Mouse (Mus musculus) thymus, adult 2 months (tissue): ENCODE measurements at regions not wholly inside any gene's neighbourhood (a gene's known extent, or its start where the extent isn't known, plus 50 kb on each side); places are given as distances from the start of the nearest gene placed in this dataset.

Source experiments
- DNase-seq: peaks from one replicate; pipeline ENCODE4 v3.0.0; 2021
- H3K27ac ChIP-seq: fragments of 200-500 bp; 2 replicates; pipeline ENCODE4 v1.5.1; 2012; ENCODE audit warnings: low read length, control low read depth; ENCODE audit not compliant: control insufficient read depth, insufficient read depth
- H3K27me3 ChIP-seq: fragments of 200-500 bp; 2 replicates; pipeline ENCODE4 v1.6.1; 2012; ENCODE audit warnings: mild to moderate bottlenecking, low read length, moderate library complexity, mixed read lengths; ENCODE audit not compliant: control insufficient read depth, insufficient read depth
- H3K36me3 ChIP-seq: fragments of 200-500 bp; 2 replicates; pipeline ENCODE4 v1.6.1; 2012; ENCODE audit warnings: mild to moderate bottlenecking, low read length, moderate library complexity; ENCODE audit not compliant: control insufficient read depth, insufficient read depth
- H3K4me1 ChIP-seq: fragments of 200-500 bp; replicated peaks from 2 replicates; pipeline ENCODE4 v1.6.1; 2012; ENCODE audit warnings: low read length; ENCODE audit not compliant: control insufficient read depth, insufficient read depth
- H3K4me3 ChIP-seq: fragments of 200-500 bp; 2 replicates; pipeline ENCODE4 v1.5.1; 2012; ENCODE audit warnings: mild to moderate bottlenecking, low read length, control low read depth, moderate library complexity; ENCODE audit not compliant: control insufficient read depth, insufficient read depth
- CTCF ChIP-seq: fragments of 200-500 bp; IDR thresholded peaks from 2 replicates; pipeline ENCODE4 v1.5.1; 2012; ENCODE audit warnings: mild to moderate bottlenecking, control low read depth, low read length, moderate library complexity, borderline replicate concordance; ENCODE audit not compliant: control insufficient read depth, poor library complexity, insufficient read depth; ENCODE audit errors: extremely low read depth
- POLR2A ChIP-seq: fragments of 200-500 bp; IDR thresholded peaks from 2 replicates; pipeline ENCODE4 v1.6.1; 2012; ENCODE audit warnings: mild to moderate bottlenecking, low read length, control low read depth, moderate library complexity; ENCODE audit not compliant: control insufficient read depth, poor library complexity, insufficient read depth; ENCODE audit errors: extremely low read depth
- WGBS: fragments of 180-500 bp; shearing (Covaris S2); methylation state at CpG from one replicate; pipeline ENCODE4 v1.1.7; 2018; 5-methylcytosine and 5-hydroxymethylcytosine counted together

- Histone ChIP-seq H3K4me3 (no peak overlapping the region), H3K27ac (no peak overlapping the region), H3K27me3 (no peaks in the 10 kb centered on the region), H3K4me1 (no peaks in the 10 kb centered on the region), H3K36me3 (no peaks in the 10 kb centered on the region)
- 91% methylated on average over 5 of the region's 5 CpGs for WGBS
- no peak for TF ChIP-seq CTCF
- no peak for TF ChIP-seq POLR2A
- no peak for DNase-seq
Observed at GRCm38 (mm10) chr8:8999914-9000313, 309.6 kb upstream of the Arglu1 start.

DNA sequence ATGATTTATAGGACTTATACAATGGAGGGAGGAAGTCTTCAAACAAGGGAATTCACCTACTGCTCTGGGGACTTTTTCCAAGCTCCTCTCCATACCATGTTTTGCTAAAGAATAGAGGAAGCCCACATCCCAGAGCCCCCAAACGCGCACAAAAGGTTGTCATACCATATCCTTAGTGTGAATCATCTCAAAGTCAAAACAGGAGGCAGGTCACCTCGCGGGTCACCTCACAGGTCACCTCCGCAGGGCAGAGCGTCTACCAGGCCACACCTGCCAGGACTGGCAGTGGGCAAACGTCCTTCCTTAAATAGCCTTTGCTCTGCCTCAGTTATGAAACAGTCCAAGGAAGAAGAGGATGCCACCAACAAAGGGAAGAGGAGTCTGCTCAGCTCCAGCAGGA, 307.3 kb upstream of the Arglu1 start:
- Histone ChIP-seq H3K4me3 (no peak overlapping the region), H3K36me3 (no peaks in the 10 kb centered on the region), H3K4me1 (no peaks in the 10 kb centered on the region), H3K27me3 (no peaks in the 10 kb centered on the region), H3K27ac (no peak overlapping the region)
- no peak for DNase-seq
- 69% methylated on average over 7 of the region's 7 CpGs for WGBS
- TF ChIP-seq POLR2A (no peak), CTCF (no peak)

- no peaks in the 10 kb centered on the region for H3K4me1 ChIP-seq
- no peak for DNase-seq
Observed at GRCm38 (mm10) chr8:8994596-8995189, 304.4 kb upstream of the Arglu1 start.

DNA sequence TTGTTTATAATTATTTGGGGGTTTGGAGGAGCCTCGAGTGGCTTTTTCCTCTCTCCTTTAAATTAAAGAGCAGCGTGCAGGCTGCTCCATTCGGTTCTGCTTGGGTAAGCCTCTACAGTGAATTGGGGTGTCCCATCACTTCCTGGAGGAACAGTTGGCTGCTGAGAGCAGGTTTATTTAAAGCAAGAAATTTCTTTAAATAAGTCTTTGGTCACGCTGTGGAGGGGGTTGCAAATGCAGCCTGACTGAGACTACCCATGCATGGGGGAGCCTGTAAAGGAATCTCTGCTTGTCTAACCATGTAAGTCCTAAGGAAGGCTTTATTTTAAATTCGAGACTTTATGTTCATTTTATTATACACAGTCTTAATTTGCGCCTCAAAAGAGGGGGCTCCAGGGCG, 303.7 kb upstream of the Arglu1 start:
- Histone ChIP-seq H3K27me3 (no peaks in the 10 kb centered on the region), H3K27ac (no peak overlapping the region), H3K36me3 (no peaks in the 10 kb centered on the region), H3K4me1 (no peaks in the 10 kb centered on the region), H3K4me3 (no peak overlapping the region)
- no peak for TF ChIP-seq CTCF
- no peak for TF ChIP-seq POLR2A
- DNase-seq, result no peak
- WGBS, result 25% methylated on average over 7 of the region's 7 CpGs

More at GRCm38 (mm10) chr8:8994596-8995189, 304.4 kb upstream of the Arglu1 start:
- Histone ChIP-seq H3K4me3 (no peak overlapping the region), H3K27me3 (no peaks in the 10 kb centered on the region), H3K36me3 (no peaks in the 10 kb centered on the region), H3K27ac (no peak overlapping the region; the same call in 1 of the 2 replicates)
- 13% methylated on average over 17 of the region's 17 CpGs for whole genome bisulfite sequencing
- TF ChIP-seq CTCF (no peak), POLR2A (no peak)

DNA sequence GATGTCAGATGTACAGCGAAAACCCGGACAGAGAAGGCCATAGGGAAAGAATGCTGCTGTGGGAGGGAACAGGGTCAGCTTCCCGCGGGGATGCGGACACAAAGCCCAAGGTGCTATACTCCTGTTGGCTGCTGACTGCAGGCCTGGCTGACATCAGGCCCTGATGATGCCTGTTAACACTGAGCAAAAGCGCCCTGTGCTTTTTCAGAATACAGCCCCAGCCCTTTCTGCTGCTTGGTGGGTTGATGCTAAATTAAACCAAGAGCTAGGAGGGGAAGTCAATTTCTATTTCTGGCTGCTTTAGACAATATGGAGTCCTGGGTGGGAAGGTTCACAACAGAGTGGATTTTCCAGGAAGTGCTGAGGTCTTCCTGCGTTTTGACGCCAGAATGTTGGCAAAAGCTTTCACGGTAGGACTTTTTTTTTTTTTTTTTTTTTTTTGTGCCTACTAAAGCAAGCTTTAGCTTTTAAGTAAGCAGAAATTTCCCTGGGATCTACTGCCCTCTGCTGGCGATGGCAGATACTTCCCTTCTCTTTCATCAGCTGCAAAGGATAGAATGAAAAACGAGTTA, 302.2 kb upstream of the Arglu1 start:
- WGBS, result 29% methylated on average over 11 of the region's 11 CpGs
- H3K27me3 ChIP-seq, result no peaks in the 10 kb centered on the region
- H3K4me3 ChIP-seq, result no peak overlapping the region
- H3K4me1 ChIP-seq, result no peaks in the 10 kb centered on the region
- no peaks in the 10 kb centered on the region for H3K36me3 ChIP-seq
- peak; percentile 61 for DNase-seq
- TF ChIP-seq POLR2A (no peak), CTCF (0 out of 2 replicates have a peak, but pooled peaks have one; percentile 16)
- no peak overlapping the region for H3K27ac ChIP-seq

GRCm38 (mm10) chr8:8991026-8991425, 300.7 kb upstream of the Arglu1 start:
- 94% methylated on average over 8 of the region's 8 CpGs for WGBS
- no peak for DNase-seq

GRCm38 (mm10) chr8:8986068-8986467, 295.7 kb upstream of the Arglu1 start:
- TF ChIP-seq POLR2A (no peak), CTCF (no peak)
- no peak for DNase-seq
- H3K27ac ChIP-seq, result no peak overlapping the region
- no peak overlapping the region for H3K4me3 ChIP-seq
- no peaks in the 10 kb centered on the region for H3K36me3 ChIP-seq
- WGBS, result 92% methylated on average over 9 of the region's 9 CpGs
- H3K4me1 ChIP-seq, result peaks cover 9% of the 10 kb centered on the region
- H3K27me3 ChIP-seq, result no peaks in the 10 kb centered on the region

More at GRCm38 (mm10) chr8:8991026-8991425, 300.7 kb upstream of the Arglu1 start:
- H3K4me1 ChIP-seq, result no peaks in the 10 kb centered on the region
- H3K27me3 ChIP-seq, result no peaks in the 10 kb centered on the region
- TF ChIP-seq POLR2A, result no peak
- TF ChIP-seq CTCF, result no peak
- H3K36me3 ChIP-seq, result no peaks in the 10 kb centered on the region
- no peak overlapping the region for H3K27ac ChIP-seq
- no peak overlapping the region for H3K4me3 ChIP-seq
